Mouse (Mus musculus): ENCODE results near the gene Ppm1h.
A peak's percentile ranks its signal among the peaks of the same experiment; 100 is the strongest.

The Ppm1h gene

DNA sequence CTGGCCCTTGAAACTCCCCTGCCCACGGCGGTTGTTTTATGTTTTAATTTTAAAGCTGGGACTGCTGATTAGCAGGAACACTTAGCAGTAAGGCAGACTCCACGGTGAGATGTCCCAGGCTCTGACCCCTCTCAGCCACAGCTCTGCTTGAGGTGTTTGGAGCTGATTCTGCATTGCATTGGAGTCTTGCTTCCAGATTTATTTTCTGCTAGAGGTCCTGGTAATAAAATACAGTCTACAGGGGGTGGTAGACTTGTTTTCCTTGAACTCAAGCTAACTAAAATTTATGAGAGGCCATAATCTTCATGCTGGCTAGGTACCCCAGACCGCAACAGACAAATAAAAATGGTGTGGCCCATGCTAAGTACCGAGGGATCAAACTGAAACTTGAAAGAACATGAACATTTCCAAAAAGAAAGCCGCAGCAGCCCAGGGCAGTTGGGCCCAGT, 90.4 kb downstream of the Ppm1h start:
- DNase-seq (ENCODE audit: low read depth, low spot score): no peak

DNA sequence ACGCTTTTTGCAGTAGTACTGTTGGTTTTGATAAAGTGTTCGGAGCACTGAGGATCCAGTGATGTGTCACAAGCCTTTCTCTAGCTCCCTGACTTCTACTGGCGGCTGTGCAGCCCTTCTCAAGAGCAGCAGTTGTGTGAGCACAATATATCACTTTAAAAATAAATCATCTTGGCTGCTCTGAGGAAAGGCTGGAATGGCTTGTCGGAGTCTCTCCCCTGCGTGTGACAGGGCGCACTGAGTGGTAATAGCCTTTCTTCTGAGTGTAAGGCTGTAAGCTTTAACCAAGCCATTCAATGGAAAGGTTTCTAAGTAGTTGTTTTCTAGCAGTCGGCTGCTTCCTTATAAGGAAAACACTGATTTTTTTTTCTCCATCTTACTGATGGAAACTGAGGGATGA, 91.8 kb downstream of the Ppm1h start:
- DNase-seq (ENCODE audit: low read depth, low spot score): no peak

DNA sequence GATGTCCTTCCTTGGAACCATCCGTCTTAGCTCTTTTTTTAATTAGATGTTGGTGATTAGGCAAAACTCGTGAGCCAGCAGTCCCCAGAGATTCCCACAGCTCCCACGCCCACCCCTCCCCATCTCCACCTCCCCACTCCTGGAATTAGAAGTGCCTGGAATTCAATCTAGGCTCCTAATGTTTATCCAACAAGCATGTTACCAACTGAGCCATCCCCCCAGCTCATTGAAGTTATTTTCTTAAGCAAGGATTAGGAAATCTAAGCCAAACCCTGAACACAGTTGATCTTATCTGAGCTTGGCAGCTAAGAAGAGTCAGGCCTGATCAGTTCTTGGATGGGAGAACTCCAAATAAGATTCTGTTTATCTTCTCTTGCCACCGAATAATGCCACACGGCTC, 92.4 kb downstream of the Ppm1h start:
- DNase-seq (ENCODE audit: low read depth, low spot score): no peak

DNA sequence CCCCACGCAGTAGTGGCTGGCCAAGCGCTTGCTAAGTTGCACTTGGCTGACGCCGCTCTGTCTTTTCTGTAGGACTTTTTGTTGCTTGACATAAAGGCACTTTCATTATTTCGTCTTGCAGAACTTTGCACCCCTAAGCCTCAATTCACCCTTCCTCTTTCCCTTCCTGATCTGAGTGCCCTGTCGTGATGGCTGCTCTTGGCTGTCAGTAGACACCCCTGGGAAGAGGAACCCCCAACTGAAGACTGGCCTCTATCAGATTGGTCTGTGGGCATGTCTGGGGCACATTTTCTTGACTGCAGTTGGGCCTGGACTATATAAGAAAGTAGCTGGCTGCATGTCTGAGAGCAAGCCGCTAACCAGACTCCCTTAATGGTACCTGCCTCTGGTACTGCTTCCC, 95.6 kb downstream of the Ppm1h start:
- DNase-seq (ENCODE audit: low read depth, low spot score): no peak

DNA sequence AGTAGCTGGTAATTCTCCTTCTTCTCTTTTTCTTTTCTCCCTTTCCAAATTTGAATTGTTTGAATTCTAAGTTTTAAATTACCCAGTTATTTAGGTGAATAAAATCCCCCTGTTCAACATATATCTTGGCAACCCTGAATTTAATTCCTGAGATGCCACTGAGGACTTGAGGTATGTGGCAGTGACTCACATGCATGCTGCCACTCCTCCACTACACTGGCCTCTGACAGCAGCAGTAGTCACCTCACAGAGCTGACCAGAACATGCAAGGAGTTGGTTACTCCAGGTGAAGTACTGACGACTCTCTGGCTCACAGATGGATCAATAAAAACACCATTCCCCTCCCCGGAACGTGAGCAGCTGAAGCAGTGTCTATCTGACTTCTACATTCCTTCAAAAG, 98.9 kb downstream of the Ppm1h start:
- DNase-seq (ENCODE audit: low read depth, low spot score): no peak

DNA sequence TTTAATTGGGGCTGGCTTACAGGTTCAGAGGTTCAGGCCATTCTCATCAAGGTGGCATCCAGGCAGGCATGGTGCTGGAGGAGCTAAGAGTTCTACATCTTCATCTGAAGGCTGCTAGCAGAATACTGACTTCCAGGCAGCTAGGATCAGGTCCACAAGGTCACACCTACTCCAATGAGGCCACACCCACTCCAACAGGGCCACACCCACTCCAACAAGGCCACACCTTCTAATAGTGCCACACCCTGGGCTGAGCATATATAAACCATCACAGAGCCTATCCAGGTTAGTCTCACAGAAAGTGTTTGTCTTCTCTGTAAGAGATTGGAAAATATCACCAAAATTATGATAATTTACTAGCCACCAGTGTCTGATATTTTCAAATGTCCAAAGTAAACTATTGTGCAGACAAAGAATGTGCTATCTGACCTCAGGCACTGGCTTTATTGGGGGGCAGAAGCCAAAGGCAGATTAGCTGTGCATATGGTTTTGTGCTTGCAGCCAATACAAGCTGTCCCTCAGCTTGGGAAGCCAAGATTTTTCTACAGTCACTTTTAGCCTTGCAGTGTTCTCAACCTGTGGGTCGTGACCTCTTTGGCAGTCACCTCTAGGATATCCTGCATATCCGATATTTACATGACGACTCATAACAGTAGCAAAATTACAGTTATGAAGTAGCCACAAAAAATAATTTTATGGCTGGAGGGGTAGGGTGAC, 99.5 kb downstream of the Ppm1h start:
- no peak for DNase-seq (ENCODE audit: low read depth, low spot score)

DNA sequence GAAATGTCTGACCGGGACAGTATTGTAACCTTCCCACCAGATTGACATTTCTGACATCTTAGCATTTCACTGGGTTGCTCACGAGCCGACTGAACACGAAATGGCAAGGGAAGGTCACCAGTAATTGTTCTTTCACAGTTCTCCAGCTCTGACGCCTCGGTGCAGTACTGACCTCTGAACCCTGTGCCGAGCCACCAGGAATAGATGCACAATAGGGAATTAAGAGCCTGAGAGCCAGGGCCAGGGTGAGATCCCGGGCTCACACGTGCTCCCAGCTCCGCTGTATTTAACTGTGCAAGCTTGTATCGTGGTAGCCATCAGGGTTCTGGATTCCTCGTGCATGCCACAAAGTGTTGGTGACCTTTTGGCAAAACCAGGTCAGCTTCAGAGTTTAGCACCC, 100.8 kb downstream of the Ppm1h start:
- no peak for DNase-seq (ENCODE audit: low read depth, low spot score)

DNA sequence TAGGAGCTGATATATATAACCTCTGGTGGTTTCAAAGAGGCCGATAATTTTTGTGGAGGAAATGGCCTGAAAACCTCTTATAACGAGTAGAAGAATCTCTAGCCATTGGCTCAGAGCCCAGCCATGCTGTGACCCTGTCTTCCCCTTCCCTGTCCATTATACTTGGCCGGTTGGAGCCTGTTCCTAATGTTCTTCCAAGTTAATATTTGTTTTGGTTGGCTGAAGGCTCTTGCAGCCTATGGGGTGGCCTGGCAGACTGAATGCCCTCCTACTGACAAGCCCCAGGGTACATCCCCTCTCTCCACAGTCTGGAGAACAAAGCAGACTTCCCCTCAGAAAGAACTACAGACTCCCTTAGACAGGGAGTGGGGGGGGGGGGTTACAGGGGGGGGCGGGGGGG, 104.2 kb downstream of the Ppm1h start:
- DNase-seq (ENCODE audit: low read depth, low spot score): no peak

DNA sequence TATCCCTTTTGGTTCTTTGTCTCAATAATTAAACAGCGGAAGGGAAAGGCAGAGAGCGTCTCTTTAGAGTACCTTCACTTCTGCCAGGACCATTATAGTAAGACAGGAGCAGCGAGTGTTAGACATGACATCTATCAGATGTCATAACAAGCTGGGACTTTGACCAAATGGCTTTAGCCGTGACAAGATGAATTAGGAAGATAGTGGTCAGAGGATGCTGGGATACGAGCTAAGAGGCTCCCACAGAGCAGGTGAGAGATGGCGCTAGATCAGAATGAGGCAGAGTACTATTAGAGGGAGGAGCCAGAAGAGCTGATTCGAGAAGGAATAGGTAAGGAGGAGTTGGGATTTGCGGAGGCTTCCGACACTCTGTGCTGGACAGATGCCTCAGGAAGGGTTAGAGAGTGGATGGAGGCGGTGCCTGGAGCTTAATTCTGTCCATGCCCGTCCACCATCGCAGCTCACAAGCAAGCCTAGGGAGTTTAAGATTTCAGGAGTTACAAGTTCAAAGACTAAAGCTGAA, 111.1 kb downstream of the Ppm1h start:
- no peak for DNase-seq (ENCODE audit: low read depth, low spot score)

DNA sequence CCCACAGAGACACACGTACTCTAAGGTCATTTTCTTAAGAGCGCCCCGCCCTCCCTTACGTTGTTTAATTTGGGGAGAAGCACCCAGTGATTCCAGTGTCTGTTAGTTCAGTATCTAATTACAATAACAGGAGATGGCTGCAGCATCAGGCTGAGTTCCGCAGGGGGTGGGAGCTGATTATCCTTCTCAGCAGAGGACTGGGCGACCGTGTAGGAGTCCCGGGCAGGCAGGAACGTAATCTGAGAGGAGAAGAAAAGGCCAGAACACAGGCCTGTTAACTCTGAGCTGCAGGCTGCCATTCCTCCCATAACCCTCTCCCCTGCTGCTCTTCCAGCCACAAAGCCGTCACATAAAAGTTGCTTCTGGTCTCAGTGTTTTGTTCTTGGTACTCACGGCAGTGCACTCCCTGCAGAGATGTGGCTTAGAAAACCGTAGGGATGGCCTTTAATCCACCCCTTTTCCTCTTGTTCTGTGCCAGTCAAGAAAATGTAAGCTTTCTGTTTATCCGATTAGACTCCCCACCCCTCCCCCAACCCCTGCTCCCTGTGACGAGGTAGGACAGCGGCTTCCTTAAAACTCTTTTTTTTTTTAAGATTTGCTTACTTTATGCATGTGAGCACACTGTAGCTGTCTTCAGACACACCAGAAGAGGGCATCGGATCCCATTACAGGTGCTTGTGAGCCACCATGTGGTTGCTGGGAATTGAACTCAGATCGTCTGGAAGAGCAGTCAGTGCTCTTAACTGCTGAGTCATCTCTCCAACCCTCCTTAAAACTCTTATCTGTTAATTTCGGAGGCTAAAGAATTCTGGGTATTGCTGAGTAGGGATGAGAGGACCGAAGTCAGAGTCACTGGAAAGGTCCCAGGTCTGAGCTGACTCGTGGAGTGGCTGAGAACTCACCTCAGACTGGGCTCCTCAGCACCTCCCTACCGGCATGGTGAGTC, 113.7 kb downstream of the Ppm1h start:
- peak; percentile 69 for DNase-seq (ENCODE audit: low read depth, low spot score)

DNA sequence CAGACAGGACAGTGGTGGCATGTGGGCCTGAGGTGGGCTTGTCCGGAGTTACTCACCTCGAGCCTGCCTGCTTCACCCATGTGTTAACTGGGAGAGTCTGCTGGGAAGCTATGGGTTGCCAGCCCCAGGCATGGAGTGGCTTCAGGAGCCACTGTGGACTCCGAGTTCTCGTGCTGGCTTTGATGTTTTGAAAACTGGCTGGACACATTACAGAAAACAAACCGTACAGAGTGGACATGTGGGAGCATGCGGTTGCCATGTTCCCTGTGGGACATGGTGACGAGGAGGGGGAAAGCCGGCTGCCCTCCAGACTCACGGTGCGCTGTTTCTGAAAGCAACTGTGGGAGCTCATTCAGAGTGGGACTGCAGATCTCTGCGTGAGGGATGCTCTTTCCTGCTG, 114.6 kb downstream of the Ppm1h start:
- DNase-seq (ENCODE audit: low read depth, low spot score): no peak

DNA sequence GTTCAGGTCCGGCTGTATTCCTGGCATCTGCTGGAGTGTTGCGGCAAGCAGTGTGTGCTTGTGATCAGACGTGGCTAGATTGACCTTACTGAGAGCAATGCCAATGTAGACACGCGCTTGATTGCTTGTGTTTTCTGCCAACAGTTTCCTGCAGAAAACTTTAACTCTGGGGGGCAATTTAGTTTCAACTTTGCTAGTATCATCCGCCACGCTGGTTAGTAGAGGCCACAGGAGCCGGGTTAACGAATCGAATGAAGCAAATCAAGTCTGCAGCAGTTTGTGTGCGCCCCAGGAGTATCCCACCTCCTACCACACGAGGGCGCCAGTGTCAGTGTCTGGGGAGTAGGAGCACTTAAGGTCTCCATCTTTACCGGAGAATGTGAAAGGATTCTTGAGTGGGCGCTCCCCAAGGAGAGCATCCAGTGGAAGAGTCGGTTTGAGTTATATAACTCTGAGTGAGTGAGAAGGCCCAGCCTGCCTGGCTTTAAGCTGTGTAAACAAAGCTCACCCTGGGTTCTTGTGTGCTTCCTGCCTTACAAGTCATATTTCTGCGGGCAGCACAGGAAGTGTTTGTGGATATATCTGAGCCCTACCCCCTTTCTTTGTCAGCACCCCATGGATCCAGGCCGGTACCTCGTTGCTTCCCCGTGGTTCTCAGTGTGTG, 115.8 kb downstream of the Ppm1h start:
- peak; percentile 94 for DNase-seq (ENCODE audit: low read depth, low spot score)

DNA sequence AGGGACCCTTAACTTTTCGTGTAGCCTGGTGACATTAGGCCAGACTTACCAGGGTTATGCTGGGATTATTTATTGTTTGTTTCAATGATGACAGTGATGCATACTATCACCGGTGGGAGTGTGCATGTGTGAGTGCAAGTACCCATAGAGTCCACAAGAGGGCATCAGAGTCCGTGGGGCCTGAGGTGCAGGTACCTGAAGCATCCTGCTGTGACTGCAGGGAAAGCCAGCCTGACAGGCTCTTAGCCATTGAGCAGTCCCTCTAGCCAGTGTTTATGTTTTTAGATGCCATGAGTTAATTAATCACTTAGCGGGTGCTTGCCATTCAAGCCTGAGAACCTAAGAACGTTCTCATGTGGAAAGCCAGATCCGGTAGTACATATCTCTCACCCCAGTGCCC, 119.4 kb downstream of the Ppm1h start:
- DNase-seq (ENCODE audit: low read depth, low spot score): peak; percentile 59

DNA sequence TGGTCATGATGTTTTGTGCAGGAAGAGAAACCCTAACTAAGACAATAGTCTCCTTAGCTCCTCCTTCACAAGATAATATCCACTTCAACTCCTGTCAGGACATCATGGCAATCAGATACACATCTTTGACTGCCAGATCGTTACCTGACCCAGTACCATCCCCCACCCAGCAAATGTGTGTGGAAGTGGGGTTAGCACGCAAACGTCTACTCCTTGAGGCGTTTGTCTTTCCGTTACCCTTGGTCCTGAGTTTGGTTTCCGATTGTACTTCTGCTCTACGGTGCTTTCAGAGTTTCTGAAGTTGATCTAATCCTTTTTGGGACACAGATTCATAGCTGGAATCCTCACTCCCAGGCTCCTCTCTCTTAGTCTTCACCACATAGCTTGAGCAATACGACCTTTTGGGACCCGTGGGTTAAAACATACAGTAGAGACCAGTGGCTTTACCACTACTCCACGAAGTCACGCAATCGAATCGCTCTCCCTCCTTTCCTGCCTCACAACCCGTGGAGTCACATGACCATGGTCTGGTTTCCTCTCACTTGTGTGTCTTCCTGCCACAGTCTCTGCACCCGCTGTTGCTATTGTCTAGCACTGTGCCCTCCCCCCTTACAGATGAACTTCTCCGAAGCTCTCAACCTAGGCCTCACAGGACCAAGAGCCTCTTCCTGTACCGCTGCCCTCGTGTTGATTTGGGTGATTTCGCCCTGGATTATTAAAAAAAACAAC, 121.6 kb downstream of the Ppm1h start:
- no peak for DNase-seq (ENCODE audit: low read depth, low spot score)

DNA sequence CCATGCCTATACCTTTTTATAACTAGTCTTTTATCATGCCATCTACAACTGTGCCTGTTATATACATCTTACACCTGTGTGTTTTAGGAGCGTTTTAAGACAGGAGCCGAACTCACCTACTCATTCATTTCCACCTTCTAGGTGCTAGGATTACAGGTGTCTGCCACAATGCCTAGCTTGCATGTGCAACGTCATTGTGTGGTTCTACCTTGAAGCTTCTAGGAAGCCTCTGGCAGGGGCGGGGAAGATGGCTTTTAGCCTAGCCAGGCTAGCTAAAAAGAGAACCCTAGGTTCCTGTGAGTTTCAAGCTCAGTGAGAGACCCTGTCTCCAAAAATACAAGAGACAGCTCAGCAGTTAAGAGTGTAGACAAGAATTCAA, 122.2 kb downstream of the Ppm1h start:
- no peak for DNase-seq (ENCODE audit: low read depth, low spot score)

DNA sequence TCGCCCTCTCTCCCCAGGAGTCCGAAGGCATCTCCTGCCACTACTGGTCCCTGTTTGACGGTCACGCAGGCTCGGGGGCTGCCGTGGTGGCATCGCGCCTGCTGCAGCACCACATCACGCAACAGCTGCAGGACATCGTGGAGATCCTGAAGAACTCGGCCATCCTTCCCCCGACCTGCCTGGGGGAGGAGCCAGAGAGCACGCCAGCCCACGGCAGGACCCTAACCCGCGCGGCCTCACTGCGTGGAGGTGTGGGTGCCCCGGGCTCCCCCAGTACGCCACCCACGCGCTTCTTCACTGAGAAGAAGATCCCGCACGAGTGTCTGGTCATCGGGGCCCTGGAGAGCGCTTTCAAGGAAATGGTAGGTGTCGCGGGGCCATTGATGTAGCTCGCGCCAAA, 123.7 kb downstream of the Ppm1h start:
- peak; percentile 24 for DNase-seq (ENCODE audit: low read depth, low spot score)

DNA sequence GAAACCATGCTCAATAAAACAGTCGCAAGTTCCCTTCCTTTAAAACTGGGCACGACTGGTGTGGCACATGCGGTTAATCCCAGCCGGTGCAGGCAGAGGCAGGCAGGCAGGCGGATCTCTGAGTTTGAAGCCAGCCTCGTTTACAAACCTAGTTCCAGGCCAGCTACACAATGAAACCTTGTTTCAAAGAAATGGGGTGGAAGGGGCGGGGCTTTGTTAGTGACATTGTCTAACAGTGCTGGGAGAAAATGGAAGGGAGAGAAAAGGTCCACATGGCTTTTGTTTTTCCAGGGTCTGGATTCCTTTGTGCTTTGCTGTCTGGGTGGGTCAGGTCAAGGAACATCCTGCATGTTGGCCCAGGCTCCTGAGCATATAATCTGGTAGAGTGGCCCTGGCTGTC, 124.3 kb downstream of the Ppm1h start:
- peak; percentile 91 for DNase-seq (ENCODE audit: low read depth, low spot score)

DNA sequence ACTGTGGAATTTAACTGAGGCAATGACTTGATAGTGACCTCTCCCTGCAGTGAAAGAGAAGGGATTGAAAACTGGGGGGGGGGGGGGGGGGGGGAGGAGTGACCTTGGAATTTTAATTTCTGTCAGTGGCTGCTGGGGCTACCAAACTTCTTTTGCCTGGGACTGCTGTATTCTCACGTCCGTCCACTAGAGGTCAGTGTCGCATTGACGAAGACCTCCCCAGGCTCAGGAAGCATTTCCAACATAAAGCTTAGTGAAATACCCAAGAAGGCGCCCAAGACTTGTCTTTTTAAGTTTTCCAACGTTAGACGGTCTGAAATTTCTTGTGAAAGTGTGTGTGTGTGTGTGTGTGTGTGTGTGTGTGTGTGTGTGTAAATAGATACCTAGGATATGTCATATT, 125.3 kb downstream of the Ppm1h start:
- peak; percentile 74 for DNase-seq (ENCODE audit: low read depth, low spot score)

DNA sequence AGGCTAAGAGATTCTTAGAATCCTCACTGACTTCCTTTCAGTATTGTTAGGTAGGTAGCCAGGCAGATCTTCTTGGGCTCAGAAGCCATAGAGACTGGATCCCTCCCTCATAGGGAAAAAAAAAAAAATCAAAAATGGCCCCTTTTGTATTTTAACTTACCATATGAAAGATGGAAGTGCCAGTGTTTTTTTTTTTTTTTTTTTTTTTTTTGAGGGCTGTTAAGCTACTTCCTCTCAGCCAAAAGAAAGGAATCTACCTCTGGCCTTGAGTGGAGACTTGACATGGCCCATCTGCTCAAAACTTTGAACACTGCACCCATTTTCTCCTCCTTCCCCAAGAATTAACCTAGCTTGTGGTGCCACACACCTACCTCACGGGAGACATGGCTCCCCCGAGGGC, 127.3 kb downstream of the Ppm1h start:
- DNase-seq (ENCODE audit: low read depth, low spot score): no peak

DNA sequence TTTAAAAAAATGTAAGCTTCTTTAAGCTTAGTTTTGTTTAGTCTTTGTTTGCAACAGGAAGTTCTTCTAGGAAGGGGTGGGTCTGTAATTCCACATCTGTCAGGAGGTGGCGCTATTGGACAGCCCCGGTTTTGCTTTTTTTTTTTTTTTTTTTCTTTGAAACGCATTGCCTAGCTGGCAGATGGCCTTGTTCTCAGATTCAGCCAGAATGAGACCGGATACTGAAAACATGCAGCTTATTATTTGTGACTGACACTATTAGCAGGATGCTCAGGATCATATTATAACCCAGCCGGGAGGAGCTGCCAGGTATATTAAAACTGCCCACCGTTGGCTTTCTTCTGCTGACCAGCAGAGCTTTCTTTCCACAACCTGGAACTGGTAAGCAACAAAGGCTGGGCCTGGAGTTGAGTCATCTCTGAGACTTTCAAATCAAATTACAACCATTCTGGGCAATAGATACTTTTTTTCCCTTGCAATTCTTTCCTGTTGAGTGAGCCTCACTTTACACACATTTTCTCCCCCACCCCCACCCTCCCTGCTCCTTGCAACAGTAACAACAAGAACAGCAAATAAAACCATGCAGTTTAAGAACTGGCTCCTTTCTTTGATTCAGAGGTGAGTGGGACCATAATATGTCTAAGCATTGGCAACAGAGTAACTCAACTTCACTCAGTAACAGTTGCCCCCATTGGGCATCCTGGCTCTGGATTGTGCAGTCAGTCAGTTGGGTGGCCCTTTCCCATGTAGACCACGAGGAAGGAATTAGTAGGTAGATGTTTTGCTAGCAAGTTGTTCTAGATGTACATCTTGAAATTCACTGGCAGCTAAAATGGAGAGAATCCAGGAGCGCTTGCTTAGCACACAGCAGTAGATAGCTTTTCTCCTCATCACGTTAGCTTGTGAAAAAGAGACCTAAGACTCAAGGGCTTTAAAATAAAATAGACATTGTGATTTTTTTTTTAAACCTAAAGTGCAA, 128.9 kb downstream of the Ppm1h start:
- peak; percentile 70 for DNase-seq (ENCODE audit: low read depth, low spot score)

All from R1 (cell line).